Mouse (Mus musculus) layer of hippocampus, postnatal 14 days (tissue): ENCODE measurements around the gene Mrps26. TPM values are rescaled to one million over a fixed set of nuclear protein-coding genes. Genes with fewer than 3 reads are reported as not detected.
"Not testable (repeated sequence)": the region's sequence is repeated elsewhere in the genome, so short reads cannot be mapped to it uniquely, and the experiment has no call there.

Source experiments
- DNase-seq, 2 experiments: peaks; one replicate each; pipeline ENCODE4 v3.0.0; 2021 to 2022; ENCODE audit warnings: low spot score in 2 of 2, mixed read lengths in 1 of 2
- total RNA-seq, 2 experiments: library from RNA; stranded (reverse); gene quantifications; 2 replicates each; pipeline ENCODE4 v1.2.3; 2021

Mrps26 gene
- total RNA-seq, 2 experiments from 2014 or later = 80.2 to 82.6 TPM

DNA sequence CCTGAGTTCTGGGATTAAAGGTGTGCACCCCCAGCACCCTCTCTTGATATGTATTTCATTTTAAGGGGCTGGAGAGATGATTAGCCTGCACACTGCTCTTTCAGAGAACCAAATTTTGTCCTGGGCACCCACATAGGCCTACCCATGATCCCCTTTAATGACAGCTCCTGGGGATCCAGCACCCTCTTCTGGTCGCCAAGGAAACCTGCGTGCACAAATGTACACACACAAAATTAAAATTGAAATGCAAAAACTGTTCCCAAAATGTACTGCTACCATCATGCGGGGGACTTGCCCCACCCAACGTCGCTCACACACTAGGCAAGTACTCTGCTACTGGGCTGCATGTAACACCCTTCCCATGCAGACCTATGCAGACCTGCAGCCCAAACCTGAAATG is 11.4 kb downstream of the Mrps26 start:
- no peak for DNase-seq

- DNase-seq = no peak
Measured at GRCm38 (mm10) chr2:130575873-130576272, 12.3 kb downstream of the Mrps26 start, which contains the start of gene Oxt. TSS of gene Oxt (plus strand) at chr2:130576173.

GRCm38 (mm10) chr2:130576564-130576963 is 13.0 kb downstream of the Mrps26 start:
- not testable (repeated sequence) for DNase-seq

DNA sequence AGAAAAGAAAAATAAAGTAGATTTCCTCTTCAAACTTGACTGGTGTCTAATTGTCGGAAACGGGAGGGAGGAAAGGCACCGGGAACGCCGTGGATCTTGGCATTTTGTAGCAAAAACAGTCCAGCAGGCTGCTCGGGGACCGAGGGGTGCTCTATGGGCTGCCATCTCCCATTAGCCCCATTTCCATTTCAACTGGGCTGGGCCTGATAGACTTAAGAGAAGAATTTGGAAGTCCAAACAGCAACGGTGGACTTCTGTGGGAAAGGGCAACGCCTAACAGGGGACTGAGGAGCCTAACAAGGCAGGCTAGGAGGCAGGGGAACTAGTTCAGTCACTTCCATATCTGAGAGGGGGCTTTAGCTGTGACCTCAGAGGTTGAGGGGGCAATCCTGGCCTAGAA is 13.5 kb downstream of the Mrps26 start:
- DNase-seq = no peak

- DNase-seq = no peak
Measured at GRCm38 (mm10) chr2:130577632-130578031, 14.1 kb downstream of the Mrps26 start.

- no peak for DNase-seq
Measured at GRCm38 (mm10) chr2:130578148-130578547, 14.6 kb downstream of the Mrps26 start.

- DNase-seq = no peak
Measured at GRCm38 (mm10) chr2:130579791-130580190, 16.2 kb downstream of the Mrps26 start.

- no peak for DNase-seq
Measured at GRCm38 (mm10) chr2:130581201-130581600, 17.7 kb downstream of the Mrps26 start.

DNA sequence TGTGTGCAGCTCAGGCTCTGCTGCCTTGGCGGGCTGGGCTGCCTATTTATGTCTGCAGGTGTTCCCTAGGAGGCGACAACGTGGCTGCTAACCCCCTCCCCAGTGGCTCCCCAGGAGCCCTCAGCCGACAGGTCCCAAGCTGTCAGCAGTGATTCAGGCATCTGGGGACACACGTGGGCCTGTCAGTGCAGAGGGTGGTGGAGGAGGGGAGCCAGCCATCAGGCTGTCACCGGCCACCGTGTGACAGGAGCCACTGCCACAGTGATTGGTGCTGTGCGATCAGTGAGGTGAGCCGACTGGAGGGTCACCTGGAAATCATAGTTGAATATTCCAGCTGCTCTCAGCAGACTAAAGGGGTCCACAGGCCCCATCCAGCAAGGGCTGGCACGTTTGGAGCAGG is 19.0 kb downstream of the Mrps26 start, which contains the start of gene Avp:
TSS of gene Avp (minus strand) at position 3 of the 400 bp plus-strand sequence.
- DNase-seq = no peak

DNA sequence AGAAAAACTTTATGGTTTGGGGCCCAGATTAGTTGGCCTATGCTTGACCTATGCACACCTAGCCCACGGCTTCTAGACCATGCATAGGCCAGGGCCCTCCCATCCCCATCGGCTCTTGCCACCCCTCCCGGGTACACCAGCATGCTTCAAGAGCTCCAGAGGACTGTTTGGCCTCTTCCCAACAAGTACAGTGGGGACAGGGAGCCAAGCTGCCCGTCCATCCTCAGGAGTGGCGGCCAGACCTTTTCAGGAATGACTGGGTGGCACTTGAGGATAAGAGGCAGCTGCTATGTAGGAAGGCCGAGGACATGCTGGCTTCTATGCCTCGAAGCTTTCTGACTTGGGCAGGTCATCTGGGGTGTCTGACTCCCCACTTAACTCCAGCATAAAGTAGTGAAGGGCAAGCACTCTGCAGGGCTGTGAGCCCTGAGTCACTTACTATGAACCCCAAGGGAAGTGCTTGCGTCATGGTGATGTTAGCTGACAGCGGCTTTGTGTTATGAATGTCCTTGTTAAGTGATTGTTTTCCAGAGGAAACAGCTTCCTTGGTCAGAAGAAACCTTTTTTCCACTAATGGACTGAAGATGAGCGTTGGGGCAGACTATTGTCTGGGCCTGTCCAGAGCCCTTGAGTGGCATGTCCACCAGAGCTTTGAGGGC is 20.5 kb downstream of the Mrps26 start:
- DNase-seq = no peak

GRCm38 (mm10) chr2:130586016-130586415 is 22.5 kb downstream of the Mrps26 start:
- peak in 1 of 2 experiments; percentile 29 for DNase-seq

GRCm38 (mm10) chr2:130588373-130588772 is 24.8 kb downstream of the Mrps26 start:
- no peak for DNase-seq

GRCm38 (mm10) chr2:130589157-130589556 is 25.6 kb downstream of the Mrps26 start:
- DNase-seq = no peak

DNA sequence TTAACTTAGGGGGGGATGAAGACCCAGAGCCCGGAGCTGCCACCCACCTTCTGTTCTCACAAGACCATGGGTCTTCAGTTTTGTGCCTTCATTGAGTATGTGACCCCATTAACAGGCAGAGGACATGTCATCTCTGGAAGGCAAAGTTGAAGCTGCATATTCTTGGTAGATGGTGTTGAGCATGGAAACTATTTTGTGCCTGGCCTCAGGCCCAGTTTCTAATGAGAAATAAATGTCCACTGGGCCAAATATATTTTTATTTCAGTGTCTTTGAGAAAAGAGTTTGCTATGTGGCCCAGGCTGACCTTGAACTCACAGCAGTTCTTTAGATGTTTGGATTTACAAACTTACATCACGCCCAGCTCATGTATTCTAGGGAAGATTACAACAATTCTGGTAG is 26.2 kb downstream of the Mrps26 start:
- no peak for DNase-seq

GRCm38 (mm10) chr2:130591016-130591415 is 27.5 kb downstream of the Mrps26 start:
- DNase-seq = no peak

- DNase-seq = no peak
Measured at GRCm38 (mm10) chr2:130595596-130595995, 32.1 kb downstream of the Mrps26 start.

- peak in 1 of 2 experiments; percentile 74 for DNase-seq
Measured at GRCm38 (mm10) chr2:130597601-130598010, 34.1 kb downstream of the Mrps26 start.

GRCm38 (mm10) chr2:130598399-130598798 is 34.9 kb downstream of the Mrps26 start:
- DNase-seq = no peak

GRCm38 (mm10) chr2:130602195-130602594 is 38.7 kb downstream of the Mrps26 start:
- no peak for DNase-seq

DNA sequence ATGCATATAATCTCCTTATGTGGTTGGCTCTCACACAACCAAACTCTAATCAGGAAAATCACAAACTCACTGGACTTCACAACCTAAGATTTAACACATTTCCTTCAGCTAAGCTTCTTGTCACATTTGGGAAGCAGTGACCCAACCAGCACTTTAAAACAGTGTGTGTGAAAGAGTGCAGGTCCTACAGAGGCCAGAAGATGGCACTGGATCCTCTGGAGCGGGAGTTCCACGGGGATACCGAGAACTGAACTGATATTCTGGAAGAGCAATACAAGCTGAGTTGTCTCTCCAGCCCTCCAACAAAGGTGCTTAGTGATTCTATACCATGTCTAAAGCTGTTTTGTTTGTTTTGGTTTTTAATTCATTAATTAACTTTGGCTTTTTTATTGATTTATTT is 49.5 kb downstream of the Mrps26 start:
- no peak for DNase-seq
